In the genomic region with DNA sequence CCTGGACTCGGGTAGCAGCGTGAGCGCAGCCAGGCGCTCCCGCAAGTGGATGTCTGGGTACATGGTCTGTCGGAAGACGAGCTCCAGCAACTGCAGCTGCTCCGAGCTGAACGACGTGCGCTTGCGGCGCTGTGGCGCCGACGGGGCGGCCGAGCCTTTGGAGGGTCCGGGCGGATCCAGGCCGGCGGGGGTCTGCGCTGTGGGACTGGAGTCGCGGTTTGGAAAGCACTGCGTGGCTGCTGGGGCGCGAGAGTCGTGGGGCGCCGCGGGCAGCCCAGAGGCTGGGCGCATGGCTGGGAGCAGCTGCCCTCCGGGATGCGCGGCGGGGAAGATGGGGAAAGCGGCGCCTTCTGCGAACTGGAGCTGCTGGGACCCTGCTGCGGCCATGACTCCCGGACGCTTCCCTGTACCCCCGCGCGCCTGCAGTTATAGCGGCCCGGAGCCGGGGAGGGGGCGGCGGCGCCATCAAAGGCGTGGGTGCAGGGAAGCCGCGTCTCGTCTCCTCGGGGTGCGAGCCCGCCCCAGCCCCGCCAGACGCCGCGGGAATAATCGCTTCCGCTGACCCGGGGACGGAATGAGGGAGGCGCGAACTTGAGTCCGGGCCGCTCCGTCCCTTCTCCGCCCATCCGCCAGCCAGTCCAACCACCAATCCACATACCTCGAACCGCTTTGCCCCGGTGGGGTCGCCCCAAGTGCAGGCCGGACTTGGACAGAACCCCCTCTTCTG, we compare ENCODE assay signal across 7 mouse cellular contexts. TPM values are rescaled to one million over a fixed set of nuclear protein-coding genes. Genes with fewer than 3 reads are reported as not detected.
DNase-seq lines count a peak whose midpoint lies in the region; ATAC-seq and TF ChIP-seq lines count a peak whose summit lies in the region.

A gene (minus strand): TSS at position 409 of the 727 bp plus-strand sequence.

- peak; percentile 15 for DNase-seq in lung, postnatal 0 days (ENCODE audit: low spot score)
- no peak for DNase-seq in lung, postnatal 14 days
- no peak for DNase-seq in left cerebral cortex, postnatal 25 days (ENCODE audit: low spot score in 2 of 2)

- TF ChIP-seq EP300 in lung, postnatal 0 days (IDR thresholded peaks at IDR 0.05): no peak

- no peaks in the 10 kb centered on the region for H3K36me3 ChIP-seq in lung, postnatal 0 days (ENCODE audit: insufficient read depth, low read length)
- H3K36me3 ChIP-seq in embryonic facial prominence, embryonic 15.5 days: 0 out of 2 replicates have a peak, but pooled peaks cover 8% of the 10 kb centered on the region
- H3K36me3 ChIP-seq in intestine, postnatal 0 days (ENCODE audit: control insufficient read depth, insufficient read depth): no peaks in the 10 kb centered on the region
- H3K36me3 ChIP-seq in midbrain, embryonic 16.5 days (ENCODE audit: control insufficient read depth, insufficient read depth, low read length): no peaks in the 10 kb centered on the region

- H3K9me3 ChIP-seq in lung, postnatal 0 days (ENCODE audit: low read length): no peaks in the 10 kb centered on the region
- H3K9me3 ChIP-seq in embryonic facial prominence, embryonic 15.5 days (replicated peaks): no peaks in the 10 kb centered on the region
- H3K9me3 ChIP-seq in intestine, postnatal 0 days (ENCODE audit: control insufficient read depth): no peaks in the 10 kb centered on the region
- H3K9me3 ChIP-seq in midbrain, embryonic 16.5 days (replicated peaks; ENCODE audit: control insufficient read depth, low read length, poor library complexity, severe bottlenecking): no peaks in the 10 kb centered on the region

- TF ChIP-seq CTCF in lung, postnatal 0 days (IDR thresholded peaks at IDR 0.05): no peak
- no peak for TF ChIP-seq CTCF in intestine, postnatal 0 days (IDR thresholded peaks at IDR 0.05; ENCODE audit: low read depth)

- H3K27me3 ChIP-seq in lung, postnatal 0 days (replicated peaks; ENCODE audit: insufficient read depth, low read length): peaks cover 23% of the 10 kb centered on the region; the same call in 1 of the 2 replicates
- H3K27me3 ChIP-seq in embryonic facial prominence, embryonic 15.5 days: peaks cover 52% of the 10 kb centered on the region
- H3K27me3 ChIP-seq in intestine, postnatal 0 days (replicated peaks; ENCODE audit: control insufficient read depth, insufficient read depth, low read length): peaks cover 27% of the 10 kb centered on the region
- H3K27me3 ChIP-seq in midbrain, embryonic 16.5 days (ENCODE audit: control insufficient read depth, insufficient read depth, low read depth, low read length): peaks cover 34% of the 10 kb centered on the region

- WGBS in lung, postnatal 0 days: 1% methylated on average over 51 of the region's 79 CpGs
- under 1% methylated on average over 79 of the region's 79 CpGs for WGBS in embryonic facial prominence, embryonic 15.5 days
- WGBS in intestine, postnatal 0 days: 2% methylated on average over 68 of the region's 79 CpGs
- 1% methylated on average over 68 of the region's 79 CpGs for WGBS in midbrain, embryonic 16.5 days

- no peak within 1 kb of the TSS for H3K9ac ChIP-seq in lung, postnatal 0 days (replicated peaks; ENCODE audit: low read depth)
- H3K9ac ChIP-seq in embryonic facial prominence, embryonic 15.5 days: 0 out of 2 replicates have a peak within 1 kb of the TSS, but pooled peaks have one; percentile 16
- no peak within 1 kb of the TSS for H3K9ac ChIP-seq in intestine, postnatal 0 days (ENCODE audit: low read depth, low read length)
- peak within 1 kb of the TSS; percentile 50; the same call in 1 of the 2 replicates for H3K9ac ChIP-seq in midbrain, embryonic 16.5 days (ENCODE audit: low read depth, low read length)

- H3K27ac ChIP-seq in lung, postnatal 0 days (ENCODE audit: low read length): no peak within 1 kb of the TSS
- H3K27ac ChIP-seq in embryonic facial prominence, embryonic 15.5 days (replicated peaks): no peak within 1 kb of the TSS
- no peak within 1 kb of the TSS for H3K27ac ChIP-seq in intestine, postnatal 0 days (ENCODE audit: low read depth, low read length)
- no peak within 1 kb of the TSS for H3K27ac ChIP-seq in midbrain, embryonic 16.5 days (ENCODE audit: low read length)

- ATAC-seq in lung, postnatal 0 days: peak; percentile 32
- 0 out of 2 replicates have a peak, but pooled peaks have one; percentile 24 for ATAC-seq in embryonic facial prominence, embryonic 15.5 days (ENCODE audit: insufficient number of reproducible peaks, low FRiP score, low TSS enrichment, low read depth)
- no peak for ATAC-seq in intestine, postnatal 0 days
- ATAC-seq in midbrain, embryonic 16.5 days: no peak
- ATAC-seq in frontal cortex, adult (ENCODE audit: low TSS enrichment): no peak

- no peaks in the 10 kb centered on the region for H3K4me1 ChIP-seq in lung, postnatal 0 days (ENCODE audit: insufficient read depth, low read depth, low read length)
- peaks cover 10% of the 10 kb centered on the region for H3K4me1 ChIP-seq in embryonic facial prominence, embryonic 15.5 days
- no peaks in the 10 kb centered on the region for H3K4me1 ChIP-seq in intestine, postnatal 0 days (replicated peaks; ENCODE audit: control insufficient read depth, insufficient read depth, low read length)
- peaks cover 3% of the 10 kb centered on the region; the same call in 1 of the 2 replicates for H3K4me1 ChIP-seq in midbrain, embryonic 16.5 days (ENCODE audit: control insufficient read depth, insufficient read depth, low read length)

- intact Hi-C loops in left cerebral cortex, postnatal 25 days (cut with DNase I): no loop called here

- peak within 1 kb of the TSS; percentile 61 for H3K4me2 ChIP-seq in lung, postnatal 0 days (replicated peaks; ENCODE audit: low read depth, low read length)
- peak within 1 kb of the TSS; percentile 80 for H3K4me2 ChIP-seq in embryonic facial prominence, embryonic 15.5 days (replicated peaks)
- peak within 1 kb of the TSS; percentile 80 for H3K4me2 ChIP-seq in intestine, postnatal 0 days (replicated peaks; ENCODE audit: low read depth)
- H3K4me2 ChIP-seq in midbrain, embryonic 16.5 days (ENCODE audit: low read length): peak within 1 kb of the TSS; percentile 59

- peak within 1 kb of the TSS; percentile 33 for H3K4me3 ChIP-seq in lung, postnatal 0 days (ENCODE audit: low read depth, low read length)
- peak within 1 kb of the TSS; percentile 42 for H3K4me3 ChIP-seq in embryonic facial prominence, embryonic 15.5 days (replicated peaks)
- H3K4me3 ChIP-seq in intestine, postnatal 0 days (ENCODE audit: low read depth, low read length): peak within 1 kb of the TSS; percentile 42
- H3K4me3 ChIP-seq in midbrain, embryonic 16.5 days (ENCODE audit: low read depth, low read length): peak within 1 kb of the TSS; percentile 38

RNA-seq across cellular contexts. Expression of the gene that starts here (rescaled TPM):
- polyA plus RNA-seq in lung, postnatal 0 days (2015; fragmentation: Nextera tagmentation; extraction: Ambion mirVana): not detected in 2 replicates
- polyA plus RNA-seq in embryonic facial prominence, embryonic 15.5 days (2015; fragmentation: Nextera tagmentation; extraction: Ambion mirVana): 0.11 and 0.14 TPM in 2 replicates
- polyA plus RNA-seq in intestine, postnatal 0 days (2015; fragmentation: Nextera tagmentation; extraction: Ambion mirVana): not detected in 2 replicates
- polyA plus RNA-seq in midbrain, embryonic 16.5 days (2015; fragmentation: Nextera tagmentation; extraction: Ambion mirVana): 0.15 and 0.32 TPM in 2 replicates
- total RNA-seq in left cerebral cortex, postnatal 25 days (2021): not detected

Comparison
In these comparisons a context has a peak if more than half of its experiments do, and no peak if none do; other contexts are left out.
1. Peak in DNase-seq, ATAC-seq, H3K4me3 ChIP-seq and H3K4me2 ChIP-seq in lung, postnatal 0 days; RNA of the gene not detected or under 1 TPM.
2. Peak in ATAC-seq, H3K4me3 ChIP-seq, H3K9ac ChIP-seq and H3K4me2 ChIP-seq in embryonic facial prominence, embryonic 15.5 days; RNA of the gene not detected or under 1 TPM.